Mouse (Mus musculus) heart, adult 2 months (tissue): ENCODE results near the gene Cpne1. TPM values are rescaled to one million over a fixed set of nuclear protein-coding genes. Genes with fewer than 3 reads are reported as not detected.
"Not testable (repeated sequence)": the region's sequence is repeated elsewhere in the genome, so short reads cannot be mapped to it uniquely, and the experiment has no call there.

Experiments used
- DNase-seq, 2 experiments: peaks; one replicate each; pipeline ENCODE4 v3.0.0; 2021
- H3K27ac ChIP-seq: fragments of 200-600 bp; 2 replicates; pipeline ENCODE4 v1.8.1; 2022
- H3K27me3 ChIP-seq: fragments of 200-500 bp; 2 replicates; pipeline ENCODE4 v1.6.1; 2012; ENCODE audit warnings: mild to moderate bottlenecking, low read length, inconsistent platforms, mixed read lengths; ENCODE audit not compliant: control insufficient read depth, insufficient read depth
- H3K36me3 ChIP-seq: fragments of 200-500 bp; 2 replicates; pipeline ENCODE4 v1.6.1; 2012; ENCODE audit warnings: low read length, inconsistent platforms; ENCODE audit not compliant: control insufficient read depth, insufficient read depth
- H3K4me1 ChIP-seq: fragments of 200-500 bp; 2 replicates; pipeline ENCODE4 v1.6.1; 2011; ENCODE audit warnings: low read length; ENCODE audit not compliant: control insufficient read depth, insufficient read depth
- H3K4me3 ChIP-seq: fragments of 200-600 bp; 2 replicates; pipeline ENCODE4 v1.8.1; 2022
- H3K79me2 ChIP-seq: fragments of 200-500 bp; replicated peaks from 2 replicates; pipeline ENCODE4 v1.6.1; 2012; ENCODE audit warnings: mild to moderate bottlenecking, inconsistent platforms, low read length, moderate library complexity, mixed read lengths; ENCODE audit not compliant: control insufficient read depth, insufficient read depth
- H3K9ac ChIP-seq: fragments of 200-500 bp; 2 replicates; pipeline ENCODE4 v1.6.1; 2012; ENCODE audit warnings: low read depth, mild to moderate bottlenecking, control low read depth, inconsistent platforms, low read length, mixed read lengths
- CTCF ChIP-seq: fragments of 200-600 bp; IDR thresholded peaks from 2 replicates; pipeline ENCODE4 v1.8.1; 2022; ENCODE audit warnings: antibody characterized with exemption, mild to moderate bottlenecking, moderate library complexity
- EP300 ChIP-seq: fragments of 200-500 bp; IDR thresholded peaks from 2 replicates; pipeline ENCODE4 v1.6.1; 2011; ENCODE audit warnings: low read depth, low read length, control low read depth; ENCODE audit not compliant: insufficient read depth
- POLR2A ChIP-seq: fragments of 200-500 bp; IDR thresholded peaks from 2 replicates; pipeline ENCODE4 v1.6.1; 2011; ENCODE audit warnings: mild to moderate bottlenecking, low read depth, low read length, control low read depth; ENCODE audit not compliant: insufficient read depth
- WGBS: fragments of 180-500 bp; shearing (Covaris S2); methylation state at CpG from one replicate; pipeline ENCODE4 v1.1.7; 2018; 5-methylcytosine and 5-hydroxymethylcytosine counted together
- intact Hi-C: fragments of 180-260 bp; cut with DNase I; formaldehyde crosslinking; loops from one replicate; pipeline ENCODE4 v1.15.1; 2025
- polyA plus RNA-seq: library from polyadenylated mRNA; depleted of rRNA; stranded (reverse); fragments of >200 nt; gene quantifications from 2 replicates; pipeline ENCODE4 v1.2.3, GENCODE M21; 2012
- total RNA-seq, 2 experiments: library from RNA; stranded (reverse); gene quantifications; 2 replicates each; pipeline ENCODE4 v1.2.3; 2021

Gene Cpne1
- total and polyA plus RNA-seq, 3 experiments, result 8.1 to 31.8 (median 12.2) TPM

DNA sequence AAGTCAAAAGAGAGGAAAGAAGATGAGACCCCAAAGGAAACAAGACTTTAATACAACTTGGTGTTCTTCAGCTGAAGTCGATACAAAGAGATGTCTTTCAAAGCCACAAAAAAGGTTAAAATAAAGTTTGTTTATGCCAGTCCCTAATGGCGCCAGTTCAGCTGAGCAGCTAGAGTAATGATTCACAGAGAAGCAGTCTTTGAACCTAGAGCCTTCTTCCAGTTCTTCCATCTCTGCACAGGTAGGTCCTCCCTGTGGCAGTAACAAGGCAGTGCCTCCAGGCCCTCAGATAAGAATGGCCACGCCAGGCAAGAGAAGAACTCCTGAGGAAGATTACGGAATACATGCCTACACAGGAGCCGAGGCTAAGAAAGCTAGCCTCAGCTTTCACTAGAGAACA lies 12.0 kb upstream of the Cpne1 start:
- H3K36me3 ChIP-seq, result no peaks in the 10 kb centered on the region
- H3K27ac ChIP-seq, result no peak overlapping the region
- no peak overlapping the region for H3K9ac ChIP-seq
- intact Hi-C loops, result no loop called here
- H3K4me3 ChIP-seq, result no peak overlapping the region
- no peaks in the 10 kb centered on the region for H3K79me2 ChIP-seq
- no peak for TF ChIP-seq POLR2A
- TF ChIP-seq EP300, result no peak
- no peak for TF ChIP-seq CTCF
- no peak for DNase-seq
- WGBS, result 90% methylated on average over 5 of the region's 5 CpGs
- no peaks in the 10 kb centered on the region for H3K4me1 ChIP-seq
- no peaks in the 10 kb centered on the region for H3K27me3 ChIP-seq

DNA sequence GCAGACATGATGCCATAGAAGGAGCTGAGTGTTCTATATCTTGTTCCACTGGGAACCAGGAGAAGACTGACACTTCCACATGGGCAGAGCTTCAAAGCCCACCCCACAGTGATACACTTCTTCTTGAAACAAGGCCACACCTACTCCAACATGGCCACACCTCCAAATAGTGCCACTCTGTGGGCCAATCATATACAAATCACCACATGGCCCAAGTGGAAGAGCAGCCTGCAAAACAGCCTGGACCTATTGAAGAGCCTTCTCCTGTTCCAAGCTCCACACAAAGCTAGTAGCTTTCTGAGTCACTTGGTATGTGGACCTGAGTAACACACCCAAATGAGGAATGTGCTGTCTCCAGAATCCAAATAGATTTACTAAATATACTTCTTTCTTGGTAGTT lies 7.8 kb upstream of the Cpne1 start:
- Histone ChIP-seq H3K9ac (no peak overlapping the region), H3K27me3 (no peaks in the 10 kb centered on the region), H3K4me3 (no peak overlapping the region), H3K79me2 (no peaks in the 10 kb centered on the region), H3K27ac (no peak overlapping the region), H3K4me1 (no peaks in the 10 kb centered on the region), H3K36me3 (no peaks in the 10 kb centered on the region)
- TF ChIP-seq EP300 (no peak), POLR2A (no peak)
- intact Hi-C loops, result no loop called here
- no peak for DNase-seq

DNA sequence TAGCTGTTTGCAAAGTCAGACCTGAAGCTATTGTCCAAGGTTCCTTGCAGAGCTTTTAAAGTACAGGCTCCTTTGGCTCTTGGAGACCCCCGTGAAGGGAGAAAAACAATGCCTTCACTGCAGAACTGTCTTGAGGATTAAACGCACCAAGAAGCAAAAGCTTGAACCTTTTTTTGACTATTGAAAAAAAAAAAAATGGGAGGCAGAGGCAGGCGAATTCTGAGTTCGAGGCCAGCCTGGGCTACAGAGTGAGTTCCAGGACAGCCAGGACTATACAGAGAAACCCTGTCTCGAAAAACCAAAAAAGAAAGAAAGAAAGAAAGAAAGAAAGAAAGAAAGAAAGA lies 287 bp upstream of the Cpne1 start:
- TF ChIP-seq POLR2A, result peak; percentile 29; the same call in 1 of the 2 replicates
- not testable (repeated sequence) for H3K4me1 ChIP-seq, DNase-seq, H3K27me3 ChIP-seq, H3K79me2 ChIP-seq
- H3K4me3 ChIP-seq, result peak overlapping the region; percentile 96
- intact Hi-C loops, result loop anchor here (5.0 kb wide), 1 partner anchor 45 kb away; the partner anchor contains the start of gene Spag4
- peaks cover 10% of the 10 kb centered on the region for H3K36me3 ChIP-seq
- H3K9ac ChIP-seq, result peak overlapping the region; percentile 57; the same call in 1 of the 2 replicates
- H3K27ac ChIP-seq, result peak overlapping the region; percentile 98
- 14% methylated on average over 5 of the region's 5 CpGs for WGBS

DNA sequence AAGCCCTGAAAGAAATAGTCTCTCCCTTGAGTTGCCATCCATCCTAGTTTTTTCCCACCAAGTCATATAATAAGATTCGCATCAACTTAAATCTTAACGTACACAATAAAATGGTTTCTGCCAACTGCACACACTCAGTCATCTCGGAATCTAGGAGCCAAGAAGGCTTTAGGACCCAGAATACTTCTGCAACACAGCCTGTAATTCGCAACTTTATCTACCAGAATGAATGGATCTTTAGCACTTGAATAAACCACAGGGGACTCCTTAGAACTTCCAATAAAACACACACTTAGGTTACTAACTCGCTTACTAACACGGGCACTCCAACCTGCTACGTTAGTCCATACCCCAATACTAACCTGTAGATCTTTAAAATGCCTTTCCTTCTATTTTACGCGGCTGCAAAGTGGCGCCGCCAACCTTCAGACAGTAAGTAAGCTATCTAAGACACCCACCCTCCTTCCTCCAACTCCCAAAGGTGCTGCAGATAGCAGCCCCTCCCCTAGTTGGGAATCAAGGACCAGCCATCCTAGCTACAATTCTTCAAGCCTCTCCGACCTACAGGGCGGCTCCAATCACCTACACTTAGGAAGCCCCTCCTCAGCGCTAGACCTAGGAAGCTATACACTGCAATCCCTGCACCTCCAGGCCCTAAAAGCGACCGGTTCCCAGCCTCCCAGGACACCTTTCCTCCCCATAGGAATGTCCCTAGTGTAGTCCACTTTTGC lies 973 bp downstream of the Cpne1 start:
- WGBS, result 0% methylated on average over 16 of the region's 16 CpGs
- intact Hi-C loops, result loop anchor here (5.0 kb wide), 1 partner anchor 43 kb away; the partner anchor contains the start of gene Spag4
- peak overlapping the region; percentile 96 for H3K4me3 ChIP-seq

DNA sequence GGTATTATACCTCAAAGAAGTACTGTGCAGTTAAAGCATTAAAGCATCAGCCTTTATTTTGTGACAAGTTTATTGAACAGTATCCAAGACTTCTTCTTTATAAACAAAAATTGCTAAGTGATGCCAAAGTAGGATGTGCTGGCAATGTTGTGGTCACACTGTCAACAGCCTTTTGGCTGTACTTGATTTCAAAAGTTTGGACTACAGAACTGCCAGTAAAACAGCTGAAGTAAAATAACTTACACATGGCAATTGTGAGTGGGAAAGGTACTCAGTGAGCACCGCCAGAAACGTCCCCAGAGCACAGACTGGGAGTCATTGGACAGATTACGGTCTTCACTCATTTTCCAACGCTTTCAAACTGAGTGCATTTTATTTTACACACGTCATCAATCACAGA lies 19.8 kb downstream of the Cpne1 start:
- H3K79me2 ChIP-seq, result peaks cover 8% of the 10 kb centered on the region
- DNase-seq, result no peak
- no peaks in the 10 kb centered on the region for H3K27me3 ChIP-seq
- H3K4me3 ChIP-seq, result no peak overlapping the region
- H3K36me3 ChIP-seq, result peaks cover 9% of the 10 kb centered on the region
- intact Hi-C loops, result no loop called here
- no peak overlapping the region for H3K27ac ChIP-seq
- TF ChIP-seq POLR2A (no peak), EP300 (no peak), CTCF (no peak)
- WGBS, result 84% methylated on average over 5 of the region's 5 CpGs
- H3K9ac ChIP-seq, result no peak overlapping the region
- H3K4me1 ChIP-seq, result peaks cover 1% of the 10 kb centered on the region

More for the DNA sequence above, 973 bp downstream of the Cpne1 start:
- Histone ChIP-seq H3K36me3 (peaks cover 15% of the 10 kb centered on the region), H3K27me3 (no peaks in the 10 kb centered on the region), H3K27ac (peak overlapping the region; percentile 98), H3K9ac (peak overlapping the region; percentile 87), H3K4me1 (peaks cover 4% of the 10 kb centered on the region), H3K79me2 (peaks cover 6% of the 10 kb centered on the region)
- peak; percentile 9 to 32 for DNase-seq
- no peak for TF ChIP-seq EP300
- no peak for TF ChIP-seq CTCF
- TF ChIP-seq POLR2A, result no peak

DNA sequence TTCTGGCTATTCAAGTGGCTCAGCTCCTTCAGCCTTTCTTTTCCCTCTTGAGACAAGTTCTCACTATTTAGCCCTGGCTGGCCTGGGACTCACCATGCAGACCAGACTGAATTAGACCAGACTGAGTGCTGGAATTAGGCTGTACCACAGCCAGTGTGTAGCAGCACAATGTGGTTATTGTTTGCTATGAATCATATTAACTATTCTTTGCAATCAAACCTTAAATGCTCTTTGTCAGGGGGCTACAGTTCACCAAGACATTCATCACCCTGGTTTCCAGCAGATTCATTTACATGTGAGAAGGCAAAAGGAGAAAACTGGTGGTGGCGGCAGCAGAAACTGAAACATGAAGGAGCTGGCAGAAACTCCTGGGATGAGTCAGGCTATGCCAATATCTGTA lies 22.0 kb downstream of the Cpne1 start:
- no peak for DNase-seq
- H3K36me3 ChIP-seq, result peaks cover 4% of the 10 kb centered on the region
- intact Hi-C loops, result no loop called here
- TF ChIP-seq CTCF (no peak), EP300 (no peak), POLR2A (no peak)
- 77% methylated on average over 1 of the region's 1 CpGs for WGBS
- H3K4me1 ChIP-seq, result peaks cover 1% of the 10 kb centered on the region
- no peak overlapping the region for H3K4me3 ChIP-seq
- no peaks in the 10 kb centered on the region for H3K27me3 ChIP-seq
- no peak overlapping the region for H3K9ac ChIP-seq
- H3K79me2 ChIP-seq, result peaks cover 4% of the 10 kb centered on the region
- no peak overlapping the region for H3K27ac ChIP-seq
